Mouse (Mus musculus): ENCODE results near the gene H2-Q10. TPM values are rescaled to one million over a fixed set of nuclear protein-coding genes. Genes with fewer than 3 reads are reported as not detected.
"Not testable (repeated sequence)": the region's sequence is repeated elsewhere in the genome, so short reads cannot be mapped to it uniquely, and the experiment has no call there.

H2-Q10 gene
- total RNA-seq, 2 experiments from 2014 or later = 0.27 TPM; not detected in 1

DNA sequence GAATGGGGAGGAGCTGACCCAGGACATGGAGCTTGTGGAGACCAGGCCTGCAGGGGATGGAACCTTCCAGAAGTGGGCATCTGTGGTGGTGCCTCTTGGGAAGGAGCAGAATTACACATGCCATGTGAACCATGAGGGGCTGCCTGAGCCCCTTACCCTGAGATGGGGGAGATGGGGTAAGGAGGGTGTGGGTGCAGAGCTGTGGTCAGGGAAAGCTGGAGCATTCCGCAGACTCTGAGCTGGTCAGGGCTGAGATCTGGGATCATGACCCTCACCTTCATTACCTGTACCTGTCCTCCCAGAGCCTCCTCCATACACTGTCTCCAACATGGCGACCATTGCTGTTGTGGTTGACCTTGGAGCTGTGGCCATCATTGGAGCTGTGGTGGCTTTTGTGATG lies 27.5 kb upstream of the H2-Q10 start:
- intact Hi-C loops (cut with DNase I) = not testable (repeated sequence)

DNA sequence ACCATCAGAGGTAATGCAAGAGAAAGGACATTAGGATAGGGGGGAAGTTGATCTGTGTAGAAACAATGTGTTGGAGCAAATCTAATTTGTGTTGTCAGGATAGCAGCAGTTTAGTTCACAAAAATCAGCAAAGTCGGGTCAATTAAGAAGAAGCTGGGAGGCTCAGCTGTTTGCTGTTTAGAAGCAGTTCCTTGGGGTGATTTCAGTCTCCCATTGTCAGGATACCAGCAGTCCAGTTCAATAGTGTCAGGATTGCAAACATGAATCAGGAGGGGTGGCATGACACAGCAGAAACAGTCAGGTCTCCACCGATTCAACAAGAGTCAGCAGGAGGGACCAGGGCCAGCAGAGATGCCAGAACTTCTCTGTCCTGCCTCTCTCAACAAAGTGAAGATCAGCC lies 25.4 kb upstream of the H2-Q10 start:
- intact Hi-C loops (cut with DNase I); DNase-seq (ENCODE audit: low spot score in 2 of 2): not testable (repeated sequence)

More for the DNA sequence above, 27.5 kb upstream of the H2-Q10 start:
- DNase-seq (ENCODE audit: low spot score in 2 of 2) = not testable (repeated sequence)

DNA sequence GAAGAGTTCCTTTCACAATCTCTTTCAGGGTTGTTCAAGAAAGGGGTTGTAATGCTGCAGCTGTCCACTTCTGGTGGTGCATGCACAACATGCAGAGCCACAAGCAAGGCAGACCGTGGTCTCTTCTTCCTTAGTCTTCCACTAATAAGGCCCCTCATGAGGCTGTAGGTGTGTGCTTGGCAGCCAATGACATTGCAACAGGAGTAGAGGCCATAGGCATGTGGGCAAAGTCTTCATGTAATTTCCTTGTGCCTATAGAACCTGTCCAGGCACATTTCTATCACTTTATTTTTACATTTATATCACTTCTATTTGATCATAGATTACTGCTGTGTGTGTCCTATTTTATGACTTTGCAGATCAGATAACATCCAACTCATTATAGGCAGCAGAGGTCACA lies 11.6 kb upstream of the H2-Q10 start:
- DNase-seq (ENCODE audit: low spot score in 2 of 2); intact Hi-C loops (cut with DNase I): not testable (repeated sequence)

DNA sequence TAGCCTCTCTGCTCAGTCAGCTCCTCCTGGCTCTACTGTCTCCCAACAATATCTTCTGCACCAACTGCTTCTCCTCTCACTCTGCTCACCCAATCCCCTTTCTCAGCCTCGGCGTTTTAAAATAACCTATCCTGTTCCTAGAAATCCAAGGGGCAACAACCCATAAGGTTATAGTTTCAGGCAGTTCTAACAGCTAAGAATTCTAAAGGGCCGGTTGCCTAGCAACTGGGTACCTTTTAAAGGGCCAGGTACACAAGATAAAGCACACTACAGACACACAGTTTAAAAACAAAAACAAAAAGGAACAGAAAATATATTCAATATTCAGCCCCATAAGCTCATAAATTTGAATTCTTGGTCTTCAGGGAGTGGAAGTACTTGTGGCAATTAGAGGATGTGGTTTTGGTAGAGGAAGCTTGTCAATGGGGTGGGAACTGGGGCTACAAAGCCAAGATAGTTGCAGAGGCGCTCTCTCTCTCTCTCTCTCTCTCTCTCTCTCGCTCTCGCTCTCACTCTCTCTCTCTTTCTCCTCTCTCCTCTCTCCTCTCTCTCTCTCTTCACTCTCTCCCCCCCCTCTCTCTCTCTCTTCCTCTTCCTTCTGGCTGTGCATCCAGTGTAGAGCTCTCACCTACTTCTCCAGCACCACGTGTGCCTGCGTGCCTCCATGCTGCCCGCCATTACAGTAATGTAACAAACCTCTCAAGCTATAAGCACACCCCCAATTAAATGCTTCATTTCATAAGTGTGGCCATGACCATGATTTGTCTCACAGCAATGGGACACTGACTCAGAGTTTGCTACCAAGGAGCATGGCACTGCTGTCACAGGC lies 9.2 kb upstream of the H2-Q10 start:
- intact Hi-C loops (cut with DNase I) = not testable (repeated sequence)

DNA sequence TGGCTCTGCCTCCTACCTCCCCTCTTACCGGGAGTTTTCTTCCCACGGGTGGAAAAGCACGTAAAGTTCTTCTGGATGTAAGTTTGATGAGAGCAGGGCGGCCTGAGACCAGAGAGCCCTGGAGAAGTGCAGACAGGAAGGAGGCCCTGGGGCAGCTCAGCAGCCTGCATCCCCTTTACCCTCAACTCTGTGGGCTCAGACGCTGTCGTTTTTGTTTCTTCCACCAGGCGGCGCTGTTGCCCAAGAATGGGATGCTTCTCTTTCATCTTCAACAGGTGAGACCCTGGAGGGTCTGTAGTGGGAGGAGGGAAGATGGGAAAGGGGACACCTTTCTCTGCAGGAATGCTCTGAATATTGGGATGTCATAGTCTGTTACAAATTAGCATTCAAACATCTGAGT lies 4.2 kb upstream of the H2-Q10 start:
- DNase-seq (ENCODE audit: low spot score in 2 of 2); intact Hi-C loops (cut with DNase I): not testable (repeated sequence)

More for the DNA sequence above, 9.2 kb upstream of the H2-Q10 start:
- DNase-seq (ENCODE audit: low spot score in 2 of 2) = not testable (repeated sequence)

DNA sequence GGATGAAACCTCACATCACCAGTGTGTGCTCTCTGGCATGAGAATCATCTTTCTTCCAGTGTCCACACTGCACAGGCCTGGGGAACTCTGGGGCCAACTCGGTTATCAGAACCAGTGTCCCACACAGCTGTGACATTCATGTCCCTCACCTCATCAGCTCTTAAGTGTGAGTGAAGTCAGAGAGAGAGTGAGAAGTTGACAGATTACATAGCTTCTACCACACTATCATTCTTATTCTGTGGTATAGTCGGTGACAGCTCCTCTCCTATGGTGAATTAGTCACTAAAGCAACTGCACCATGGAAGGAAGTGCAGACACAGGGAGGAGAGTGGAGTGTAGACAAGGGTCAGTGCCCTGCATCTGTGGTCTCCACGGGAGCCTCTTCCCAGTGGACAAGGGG lies 953 bp upstream of the H2-Q10 start:
- intact Hi-C loops (cut with DNase I); DNase-seq (ENCODE audit: low spot score in 2 of 2): not testable (repeated sequence)

DNA sequence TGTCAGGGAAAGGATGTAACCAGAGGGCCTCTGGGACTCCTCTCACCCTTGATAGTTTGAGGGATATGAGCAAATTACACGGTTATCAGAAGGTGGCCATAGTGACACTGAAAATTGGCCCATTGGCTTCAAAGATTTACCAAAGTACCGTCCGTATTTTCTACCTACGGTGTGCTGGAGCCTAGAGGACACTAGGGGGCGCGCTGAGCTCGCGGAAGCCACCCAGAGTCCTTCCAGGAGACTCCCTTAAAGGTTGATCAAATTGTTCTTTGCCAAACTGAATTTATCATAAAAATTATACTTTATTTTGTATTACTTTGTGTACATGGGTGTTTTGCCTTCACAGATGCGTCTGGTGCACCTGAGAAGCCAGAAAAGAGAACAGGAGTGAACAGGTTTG lies 14.2 kb downstream of the H2-Q10 start:
- intact Hi-C loops (cut with DNase I) = no loop called here
- peak; percentile 23 to 24 for DNase-seq (ENCODE audit: low spot score in 2 of 2)

DNA sequence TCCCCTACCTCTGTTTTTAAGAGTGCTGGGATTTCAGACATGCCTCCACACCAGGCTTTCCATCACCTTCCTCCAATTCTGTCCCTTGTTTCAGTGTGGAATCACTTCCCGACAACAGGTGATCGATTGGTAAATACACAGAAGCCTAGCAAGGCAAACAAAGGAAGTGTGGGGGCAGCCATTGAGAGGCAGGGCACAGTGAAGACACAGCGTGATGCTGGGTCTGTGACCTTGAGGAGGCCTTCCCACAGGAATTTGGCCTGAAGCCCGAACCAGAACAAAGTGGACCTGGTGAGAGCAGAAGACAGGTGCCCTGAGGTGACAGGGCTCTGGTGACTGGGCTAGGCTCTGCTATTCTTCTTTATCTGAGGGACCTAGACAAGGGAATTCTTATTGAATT lies 15.8 kb downstream of the H2-Q10 start:
- no peak for DNase-seq (ENCODE audit: low spot score in 2 of 2)
- intact Hi-C loops (cut with DNase I) = no loop called here

DNA sequence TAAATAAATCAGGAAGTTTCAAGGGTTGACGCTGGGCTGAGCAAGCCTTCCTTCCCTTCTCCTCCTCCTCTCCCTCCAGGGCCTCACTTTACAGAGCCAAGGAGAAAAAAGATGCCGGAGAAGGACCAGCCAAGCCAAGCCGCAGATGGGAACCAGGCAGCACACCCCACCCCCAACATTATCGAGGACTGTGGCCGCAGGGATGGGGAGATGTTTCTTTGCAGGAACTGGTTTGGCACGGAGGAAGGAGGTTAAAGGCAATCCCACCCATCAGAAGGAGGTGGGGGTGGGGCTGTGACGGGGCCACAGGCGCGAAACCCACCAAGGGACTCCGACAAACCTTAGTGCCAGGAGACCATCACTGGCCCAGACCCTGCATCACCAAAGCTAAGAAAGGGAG lies 16.8 kb downstream of the H2-Q10 start:
- DNase-seq (ENCODE audit: low spot score in 2 of 2) = no peak
- intact Hi-C loops (cut with DNase I) = no loop called here

DNA sequence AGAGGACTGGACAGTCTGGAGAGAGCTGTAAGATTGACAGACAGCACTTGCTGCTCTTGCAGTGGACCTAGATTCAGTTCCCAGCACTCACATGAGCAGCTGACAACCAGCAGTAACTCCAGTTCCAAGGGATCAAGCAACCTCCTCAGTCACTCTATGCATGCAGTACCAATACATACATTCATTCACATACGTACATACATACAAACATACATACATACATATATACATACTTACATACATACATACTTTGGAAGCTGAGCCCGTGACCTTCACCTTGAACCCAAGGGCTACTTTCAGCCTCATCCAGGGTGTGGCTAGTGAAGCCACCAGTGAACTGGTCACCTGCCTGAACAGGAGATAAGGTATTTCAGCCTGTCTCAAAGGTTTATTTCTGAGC lies 18.2 kb downstream of the H2-Q10 start:
- intact Hi-C loops (cut with DNase I) = no loop called here
- DNase-seq (ENCODE audit: low spot score in 2 of 2) = no peak

DNA sequence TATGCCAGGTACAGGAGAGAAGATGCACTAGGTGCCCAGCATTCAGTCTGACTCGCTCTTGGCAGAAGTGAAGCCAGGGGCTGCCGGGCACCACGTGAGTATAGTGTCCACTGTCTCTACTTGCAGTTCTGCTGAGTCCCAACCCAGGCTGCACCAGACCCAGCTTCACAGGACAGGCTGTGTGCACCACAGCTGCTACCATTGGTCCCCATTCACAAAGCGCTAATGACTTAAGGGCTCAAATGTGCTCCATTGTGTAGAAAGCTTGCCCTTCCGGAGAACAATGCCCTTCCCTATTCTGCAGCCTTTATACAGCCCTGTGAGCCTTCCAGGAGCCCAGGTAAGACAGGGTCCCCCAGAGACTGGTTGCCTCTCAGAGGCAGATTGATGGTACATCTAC lies 20.4 kb downstream of the H2-Q10 start:
- intact Hi-C loops (cut with DNase I) = no loop called here
- no peak for DNase-seq (ENCODE audit: low spot score in 2 of 2)

DNA sequence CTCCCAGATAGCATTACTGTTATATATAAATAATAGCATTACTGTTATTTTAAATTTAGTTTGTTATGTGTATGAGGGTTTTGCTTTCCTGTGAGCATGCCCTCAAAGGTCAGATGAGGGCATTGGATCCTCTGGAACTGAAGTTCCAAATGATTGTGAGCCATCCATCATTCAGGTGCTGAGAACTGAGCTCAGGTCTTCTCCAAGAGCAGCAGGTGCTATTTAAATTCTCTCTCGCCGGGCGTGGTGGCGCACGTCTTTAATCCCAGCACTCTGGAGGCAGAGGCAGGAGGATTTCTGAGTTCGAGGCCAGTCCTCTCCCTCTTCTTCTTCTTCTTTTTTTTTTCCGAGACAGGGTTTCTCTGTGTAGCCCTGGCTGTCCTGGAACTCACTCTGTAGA lies 27.2 kb downstream of the H2-Q10 start:
- no peak for DNase-seq (ENCODE audit: low spot score in 2 of 2)
- intact Hi-C loops (cut with DNase I) = no loop called here

DNA sequence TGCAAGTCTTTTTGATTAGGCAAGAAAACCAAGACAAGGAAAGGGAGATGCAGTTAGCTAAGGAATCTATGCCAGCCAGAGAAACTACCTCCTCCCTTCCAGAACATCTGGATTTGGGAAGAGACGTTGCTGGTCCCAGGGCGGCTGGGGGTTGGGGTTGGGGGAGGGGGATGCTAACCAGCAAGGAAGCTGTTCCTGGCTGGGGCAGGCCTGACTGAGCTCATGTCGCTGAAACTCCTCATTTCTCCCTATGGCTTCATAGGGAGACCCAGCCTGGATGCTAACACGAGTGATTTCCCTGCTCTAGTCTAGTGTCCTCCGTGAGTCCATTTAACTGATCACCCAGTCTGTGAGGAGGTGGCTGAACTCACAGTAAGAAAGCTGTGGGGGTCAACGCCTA lies 32.3 kb downstream of the H2-Q10 start:
- intact Hi-C loops (cut with DNase I) = no loop called here

DNA sequence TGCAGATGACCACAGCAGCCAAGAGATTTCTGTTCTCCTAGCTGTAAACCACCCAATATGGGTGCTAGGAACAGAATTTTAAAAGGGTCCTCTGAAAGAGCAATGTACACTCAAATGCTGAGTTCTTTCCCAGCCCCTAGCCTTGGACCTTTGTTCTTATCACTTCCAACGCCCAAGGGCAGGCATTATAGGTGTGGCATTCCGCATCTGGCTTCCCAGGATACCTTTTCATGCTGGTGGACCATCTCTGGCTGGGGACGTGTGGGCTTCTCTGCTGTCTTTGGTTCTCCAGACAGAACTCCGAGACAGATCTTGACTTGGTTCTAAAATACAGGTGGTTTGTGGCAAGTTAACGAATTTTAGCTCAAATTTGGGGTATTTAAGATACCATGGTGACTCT lies 32.9 kb downstream of the H2-Q10 start:
- intact Hi-C loops (cut with DNase I) = no loop called here
- no peak for DNase-seq (ENCODE audit: low spot score in 2 of 2)

More for the DNA sequence above, 32.3 kb downstream of the H2-Q10 start:
- DNase-seq (ENCODE audit: low spot score in 2 of 2) = no peak

DNA sequence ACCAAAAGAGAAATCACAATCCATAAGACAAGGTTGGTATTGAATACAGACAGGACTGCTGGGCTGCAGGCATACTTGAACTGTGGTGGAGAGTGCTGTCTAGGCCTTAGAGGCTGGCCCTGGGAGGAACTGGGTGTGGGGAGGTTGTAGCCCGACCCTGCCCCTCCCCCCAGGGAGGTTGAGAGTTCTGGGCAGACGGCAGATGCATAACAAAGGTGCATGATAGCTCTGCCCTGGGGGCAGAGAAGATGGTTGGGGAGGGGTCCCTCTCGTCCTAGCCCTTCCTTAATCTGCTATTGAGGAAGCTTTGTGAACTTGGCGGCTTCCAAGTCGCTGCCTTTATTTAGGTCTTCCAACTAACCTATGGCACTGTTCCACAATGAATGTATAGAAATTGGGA lies 34.0 kb downstream of the H2-Q10 start:
- intact Hi-C loops (cut with DNase I) = no loop called here

DNA sequence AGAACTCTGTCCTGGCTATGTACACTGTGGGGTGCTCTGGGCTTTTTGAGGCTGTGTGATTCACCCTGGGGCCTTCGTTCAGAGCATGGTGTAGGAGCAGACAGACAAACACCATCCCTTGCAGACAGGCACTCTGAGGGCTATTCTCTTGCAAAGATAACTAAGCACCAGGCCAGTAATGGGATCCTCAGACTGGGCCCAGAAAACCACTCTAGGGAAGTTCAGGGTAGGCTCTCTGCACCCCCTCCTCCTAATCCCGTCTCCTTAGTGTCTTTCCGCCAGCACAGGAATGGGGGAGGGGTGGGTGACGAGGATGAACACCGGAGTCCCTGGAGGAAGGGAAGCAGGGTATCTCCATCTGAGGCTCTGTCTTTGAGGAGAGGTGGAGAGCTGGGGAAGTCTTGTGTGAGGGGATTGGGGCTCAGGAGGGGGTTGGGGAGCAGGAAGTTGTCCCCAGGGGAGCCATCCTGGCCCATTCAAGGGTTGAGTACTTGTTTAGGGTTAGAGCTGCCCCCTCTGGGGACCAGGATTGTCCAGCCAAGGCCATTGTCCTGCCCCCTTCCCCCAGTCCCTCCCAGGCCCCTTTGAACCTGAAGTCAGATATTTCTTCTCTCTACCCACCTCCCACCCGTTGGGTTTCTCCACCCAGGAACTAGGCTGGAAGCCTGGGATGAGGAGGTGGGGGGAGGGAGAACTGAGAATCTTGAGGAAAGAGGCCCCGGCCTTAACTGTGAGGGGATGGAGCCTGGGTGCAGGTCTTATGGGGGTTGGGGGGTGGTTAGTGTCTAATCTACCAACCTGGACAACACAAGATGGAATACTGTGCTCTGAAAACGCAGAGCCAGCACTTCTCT lies 35.0 kb downstream of the H2-Q10 start:
- no peak for DNase-seq (ENCODE audit: low spot score in 2 of 2)
- intact Hi-C loops (cut with DNase I) = no loop called here

More for the DNA sequence above, 34.0 kb downstream of the H2-Q10 start:
- no peak for DNase-seq (ENCODE audit: low spot score in 2 of 2)

DNA sequence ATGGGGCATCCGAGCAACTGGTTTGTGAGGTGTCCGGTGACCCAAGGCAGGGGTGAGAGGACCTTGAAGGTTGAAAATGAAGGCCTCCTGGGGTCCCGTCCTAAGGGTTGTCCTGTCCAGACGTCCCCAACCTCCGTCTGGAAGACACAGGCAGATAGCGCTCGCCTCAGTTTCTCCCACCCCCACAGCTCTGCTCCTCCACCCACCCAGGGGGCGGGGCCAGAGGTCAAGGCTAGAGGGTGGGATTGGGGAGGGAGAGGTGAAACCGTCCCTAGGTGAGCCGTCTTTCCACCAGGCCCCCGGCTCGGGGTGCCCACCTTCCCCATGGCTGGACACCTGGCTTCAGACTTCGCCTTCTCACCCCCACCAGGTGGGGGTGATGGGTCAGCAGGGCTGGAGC lies 35.9 kb downstream of the H2-Q10 start, which contains the start of gene Pou5f1:
TSS of gene Pou5f1 (plus strand) at position 243 of the 400 bp plus-strand sequence.
- intact Hi-C loops (cut with DNase I) = no loop called here

DNA sequence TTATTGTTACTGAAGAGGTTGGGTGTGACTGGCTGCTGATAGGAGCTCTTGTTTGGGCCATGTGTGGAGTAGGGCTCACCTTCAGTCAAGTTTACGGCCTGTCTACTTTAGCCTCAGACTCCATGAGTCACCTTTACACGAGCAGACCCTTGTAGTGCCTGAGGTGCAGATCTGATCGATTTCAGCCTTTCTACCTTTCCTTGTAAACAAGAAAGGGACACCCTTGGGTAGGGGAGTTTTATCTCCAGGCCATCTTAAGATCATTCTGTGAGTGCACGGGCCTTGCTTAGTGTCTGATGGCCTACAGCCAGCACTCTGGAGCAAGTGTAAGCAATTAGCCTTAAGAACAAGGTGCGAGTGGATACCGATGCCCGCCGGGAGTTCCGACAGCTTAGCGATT lies 37.0 kb downstream of the H2-Q10 start:
- no peak for DNase-seq (ENCODE audit: low spot score in 2 of 2)
- intact Hi-C loops (cut with DNase I) = no loop called here

More for the DNA sequence above, 35.9 kb downstream of the H2-Q10 start, which contains the start of gene Pou5f1:
- DNase-seq (ENCODE audit: low spot score in 2 of 2) = no peak

DNA sequence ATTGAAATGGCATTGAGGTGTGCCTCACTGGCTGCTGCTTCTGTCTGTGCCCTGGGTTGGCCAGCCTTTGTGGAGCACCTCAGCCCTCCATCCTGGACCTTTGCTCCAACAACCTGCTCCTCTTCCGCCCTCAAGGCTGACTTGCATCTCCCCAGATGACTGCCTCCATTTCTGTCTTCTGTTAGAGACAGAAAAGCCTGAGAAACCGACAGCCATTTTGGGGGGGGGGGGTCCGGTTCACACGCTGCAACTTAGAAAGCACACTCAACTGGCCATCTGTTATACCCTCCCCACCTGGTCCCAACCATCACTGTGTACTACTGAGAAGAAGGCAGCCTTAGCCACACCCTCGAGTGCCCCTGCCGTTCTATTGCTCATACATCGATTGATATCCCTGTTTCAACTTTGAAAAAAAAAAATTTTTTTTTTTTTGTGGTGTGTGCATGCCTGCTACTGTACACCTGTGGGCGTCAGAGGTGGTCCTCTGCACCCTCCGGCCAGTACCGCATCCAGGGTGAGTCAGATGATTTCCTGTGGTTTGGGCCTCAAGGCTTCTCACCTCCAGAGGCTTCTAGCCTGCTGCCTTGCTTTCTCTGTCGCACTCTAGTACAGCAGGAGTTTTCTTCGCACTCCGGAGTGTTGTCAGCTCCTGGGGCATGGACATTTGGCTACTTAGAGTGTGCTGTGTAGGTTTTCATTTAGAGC lies 37.8 kb downstream of the H2-Q10 start:
- DNase-seq (ENCODE audit: low spot score in 2 of 2) = no peak
- intact Hi-C loops (cut with DNase I) = no loop called here

DNA sequence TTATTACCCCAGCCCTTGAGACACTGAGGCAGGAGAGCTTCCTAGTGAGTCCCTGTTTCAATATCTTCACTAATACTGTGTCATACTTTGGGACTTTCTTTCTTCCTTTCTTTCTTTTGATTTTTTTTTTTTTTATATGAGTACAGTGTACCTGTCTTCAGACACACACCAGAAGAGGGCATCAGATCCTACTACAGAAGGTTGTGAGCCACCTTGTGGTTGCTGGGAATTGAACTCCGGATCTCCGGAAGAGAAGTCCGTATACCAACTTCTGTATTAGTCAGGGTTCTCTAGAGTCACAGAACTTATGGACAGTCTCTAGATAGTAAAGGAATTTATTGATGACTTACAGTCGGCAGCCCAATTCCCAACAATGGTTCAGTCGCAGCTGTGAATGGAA lies 38.4 kb downstream of the H2-Q10 start:
- DNase-seq (ENCODE audit: low spot score in 2 of 2); intact Hi-C loops (cut with DNase I): not testable (repeated sequence)

Measured in left cerebral cortex, postnatal 36 days (tissue).